Comparison of ENCODE assay signal across 15 mouse cellular contexts in the genomic region with DNA sequence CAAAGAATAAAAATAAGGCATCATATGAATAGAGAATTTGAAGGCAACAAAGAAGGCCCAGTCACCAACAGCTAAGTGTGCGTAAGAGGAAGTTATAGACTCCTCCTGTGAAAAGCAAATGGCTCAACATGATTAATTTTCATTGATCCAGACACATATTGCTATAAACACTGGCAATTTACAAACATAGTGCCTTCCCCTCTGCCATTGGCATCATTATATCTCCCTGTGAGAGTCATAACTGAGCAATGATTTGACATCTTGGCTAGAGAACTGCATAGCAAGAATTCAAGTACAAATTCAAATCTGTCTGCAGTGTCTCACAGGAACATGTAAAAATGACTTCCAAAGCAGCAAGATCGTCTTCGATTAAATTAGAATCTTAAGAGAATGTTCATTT.
"Had no signal": no experiment of that assay in that cellular context is flagged by ENCODE, and none has a peak within 500 bp of the region (broad histone marks: within the 10 kb centered on the region; RNA-seq: fewer than 3 reads in every experiment).

No protein-coding gene starts in this region.

- H3K27ac ChIP-seq: kidney, postnatal 0 days; layer of hippocampus, adult 2 months; liver, embryonic 13.5 days; macrophage; midbrain, embryonic 12.5 days; midbrain, embryonic 15.5 days had no signal

- H3K36me3 ChIP-seq: liver, embryonic 13.5 days; midbrain, embryonic 12.5 days; midbrain, embryonic 15.5 days had no signal

- H3K4me2 ChIP-seq: liver, embryonic 13.5 days; midbrain, embryonic 12.5 days; midbrain, embryonic 15.5 days had no signal

- H3K4me1 ChIP-seq: liver, embryonic 13.5 days; midbrain, embryonic 12.5 days; midbrain, embryonic 15.5 days had no signal

- ATAC-seq: midbrain, embryonic 15.5 days had no signal

- H3K9me3 ChIP-seq: liver, embryonic 13.5 days; midbrain, embryonic 12.5 days; midbrain, embryonic 15.5 days had no signal

- H3K9ac ChIP-seq: liver, embryonic 13.5 days; midbrain, embryonic 12.5 days; midbrain, embryonic 15.5 days had no signal

- DNase-seq: kidney, adult 2 months; kidney, postnatal 25 days; layer of hippocampus, adult 9-11 months; liver, embryonic 13.5 days; lung, adult 2 months; lung, postnatal 14 days; retina, postnatal 1 day; right cerebral cortex, postnatal 25 days; thymus, adult 18-20 months; thymus, postnatal 36 days had no signal

- H3K4me3 ChIP-seq: layer of hippocampus, adult 2 months; liver, embryonic 13.5 days; midbrain, embryonic 12.5 days; midbrain, embryonic 15.5 days had no signal

- H3K27me3 ChIP-seq: liver, embryonic 13.5 days; midbrain, embryonic 12.5 days; midbrain, embryonic 15.5 days had no signal
